Mouse (Mus musculus): ENCODE results near the gene Ttc28.

Ttc28 gene

GRCm38 (mm10) chr5:110982436-110982835 lies 102.8 kb downstream of the Ttc28 start:
- in situ Hi-C loops (cut with MboI; ENCODE audit: low pct_unique_long_range_greater_than_20kb in 1 of 2, low sequenced_read_pairs in 2 of 2, unreplicated experiment in 1 of 2) = no loop called here

- in situ Hi-C loops (cut with MboI; ENCODE audit: low pct_unique_long_range_greater_than_20kb in 1 of 2, low sequenced_read_pairs in 2 of 2, unreplicated experiment in 1 of 2) = no loop called here
These were observed 104.6 kb downstream of the Ttc28 start for GRCm38 (mm10) chr5:110984136-110984681.

- in situ Hi-C loops (cut with MboI; ENCODE audit: low pct_unique_long_range_greater_than_20kb in 1 of 2, low sequenced_read_pairs in 2 of 2, unreplicated experiment in 1 of 2) = no loop called here
These were observed 117.4 kb downstream of the Ttc28 start for GRCm38 (mm10) chr5:110996835-110997539.

GRCm38 (mm10) chr5:110997692-110998091 lies 118.1 kb downstream of the Ttc28 start:
- in situ Hi-C loops (cut with MboI; ENCODE audit: low pct_unique_long_range_greater_than_20kb in 1 of 2, low sequenced_read_pairs in 2 of 2, unreplicated experiment in 1 of 2) = no loop called here

GRCm38 (mm10) chr5:110998298-110998697 lies 118.7 kb downstream of the Ttc28 start:
- in situ Hi-C loops (cut with MboI; ENCODE audit: low pct_unique_long_range_greater_than_20kb in 1 of 2, low sequenced_read_pairs in 2 of 2, unreplicated experiment in 1 of 2) = no loop called here

- in situ Hi-C loops (cut with MboI; ENCODE audit: low pct_unique_long_range_greater_than_20kb in 1 of 2, low sequenced_read_pairs in 2 of 2, unreplicated experiment in 1 of 2) = no loop called here
These were observed 121.3 kb downstream of the Ttc28 start for GRCm38 (mm10) chr5:111000953-111001352.

GRCm38 (mm10) chr5:111003220-111003619 lies 123.6 kb downstream of the Ttc28 start:
- in situ Hi-C loops (cut with MboI; ENCODE audit: low pct_unique_long_range_greater_than_20kb in 1 of 2, low sequenced_read_pairs in 2 of 2, unreplicated experiment in 1 of 2) = no loop called here

- in situ Hi-C loops (cut with MboI; ENCODE audit: low pct_unique_long_range_greater_than_20kb in 1 of 2, low sequenced_read_pairs in 2 of 2, unreplicated experiment in 1 of 2) = no loop called here
These were observed 124.1 kb downstream of the Ttc28 start for GRCm38 (mm10) chr5:111003750-111004149.

GRCm38 (mm10) chr5:111006272-111007135 lies 126.9 kb downstream of the Ttc28 start:
- in situ Hi-C loops (cut with MboI; ENCODE audit: low pct_unique_long_range_greater_than_20kb in 1 of 2, low sequenced_read_pairs in 2 of 2, unreplicated experiment in 1 of 2) = no loop called here

GRCm38 (mm10) chr5:111007136-111007500 lies 127.5 kb downstream of the Ttc28 start:
- in situ Hi-C loops (cut with MboI; ENCODE audit: low pct_unique_long_range_greater_than_20kb in 1 of 2, low sequenced_read_pairs in 2 of 2, unreplicated experiment in 1 of 2) = no loop called here

- in situ Hi-C loops (cut with MboI; ENCODE audit: low pct_unique_long_range_greater_than_20kb in 1 of 2, low sequenced_read_pairs in 2 of 2, unreplicated experiment in 1 of 2) = no loop called here
These were observed 128.3 kb downstream of the Ttc28 start for GRCm38 (mm10) chr5:111007900-111008299.

- in situ Hi-C loops (cut with MboI; ENCODE audit: low pct_unique_long_range_greater_than_20kb in 1 of 2, low sequenced_read_pairs in 2 of 2, unreplicated experiment in 1 of 2) = no loop called here
These were observed 128.8 kb downstream of the Ttc28 start for GRCm38 (mm10) chr5:111008431-111008830.

- in situ Hi-C loops (cut with MboI; ENCODE audit: low pct_unique_long_range_greater_than_20kb in 1 of 2, low sequenced_read_pairs in 2 of 2, unreplicated experiment in 1 of 2) = no loop called here
These were observed 131.7 kb downstream of the Ttc28 start for GRCm38 (mm10) chr5:111011271-111011670.

- in situ Hi-C loops (cut with MboI; ENCODE audit: low pct_unique_long_range_greater_than_20kb in 1 of 2, low sequenced_read_pairs in 2 of 2, unreplicated experiment in 1 of 2) = no loop called here
These were observed 132.5 kb downstream of the Ttc28 start for GRCm38 (mm10) chr5:111012064-111012463.

- in situ Hi-C loops (cut with MboI; ENCODE audit: low pct_unique_long_range_greater_than_20kb in 1 of 2, low sequenced_read_pairs in 2 of 2, unreplicated experiment in 1 of 2) = no loop called here
These were observed 133.0 kb downstream of the Ttc28 start for GRCm38 (mm10) chr5:111012587-111012986.

GRCm38 (mm10) chr5:111014960-111015359 lies 135.4 kb downstream of the Ttc28 start:
- in situ Hi-C loops (cut with MboI; ENCODE audit: low pct_unique_long_range_greater_than_20kb in 1 of 2, low sequenced_read_pairs in 2 of 2, unreplicated experiment in 1 of 2) = no loop called here

- in situ Hi-C loops (cut with MboI; ENCODE audit: low pct_unique_long_range_greater_than_20kb in 1 of 2, low sequenced_read_pairs in 2 of 2, unreplicated experiment in 1 of 2) = no loop called here
These were observed 137.7 kb downstream of the Ttc28 start for GRCm38 (mm10) chr5:111017319-111017718.

GRCm38 (mm10) chr5:111022339-111022738 lies 142.7 kb downstream of the Ttc28 start:
- in situ Hi-C loops (cut with MboI; ENCODE audit: low pct_unique_long_range_greater_than_20kb in 1 of 2, low sequenced_read_pairs in 2 of 2, unreplicated experiment in 1 of 2) = no loop called here

GRCm38 (mm10) chr5:111022940-111023339 lies 143.3 kb downstream of the Ttc28 start:
- in situ Hi-C loops (cut with MboI; ENCODE audit: low pct_unique_long_range_greater_than_20kb in 1 of 2, low sequenced_read_pairs in 2 of 2, unreplicated experiment in 1 of 2) = no loop called here
